Mouse (Mus musculus) midbrain, embryonic 15.5 days (tissue): Measurements from ENCODE around the gene Olfr544. TPM values are rescaled to one million over a fixed set of nuclear protein-coding genes. Genes with fewer than 3 reads are reported as not detected.
"Not testable (repeated sequence)": the region's sequence is repeated elsewhere in the genome, so short reads cannot be mapped to it uniquely, and the experiment has no call there.

Experiments used
- ATAC-seq: fragments of 200-750 bp; cut with Nextera tagmentation; replicated peaks from 2 replicates; pipeline ENCODE4 v1.8.0; 2017; ENCODE audit warnings: moderate TSS enrichment
- H3K27ac ChIP-seq: fragments of 300-500 bp; sonication (generic); 2 replicates; pipeline ENCODE4 v1.5.1; 2015; ENCODE audit warnings: mild to moderate bottlenecking, inconsistent platforms
- H3K27me3 ChIP-seq: fragments of 300-500 bp; sonication (generic); replicated peaks from 2 replicates; pipeline ENCODE4 v1.6.1; 2015; ENCODE audit warnings: inconsistent platforms
- H3K36me3 ChIP-seq: fragments of 300-500 bp; sonication (generic); replicated peaks from 2 replicates; pipeline ENCODE4 v1.6.1; 2015; ENCODE audit warnings: inconsistent platforms
- H3K4me1 ChIP-seq: fragments of 300-500 bp; sonication (generic); 2 replicates; pipeline ENCODE4 v1.6.1; 2015; ENCODE audit warnings: inconsistent platforms
- H3K4me2 ChIP-seq: fragments of 300-500 bp; sonication (generic); 2 replicates; pipeline ENCODE4 v1.6.1; 2015; ENCODE audit warnings: inconsistent platforms, mild to moderate bottlenecking, moderate library complexity
- H3K4me3 ChIP-seq: fragments of 300-500 bp; sonication (generic); 2 replicates; pipeline ENCODE4 v1.5.1; 2015; ENCODE audit warnings: mild to moderate bottlenecking, inconsistent platforms
- H3K9ac ChIP-seq: fragments of 300-500 bp; sonication (generic); 2 replicates; pipeline ENCODE4 v1.6.1; 2015; ENCODE audit warnings: mild to moderate bottlenecking, inconsistent platforms
- H3K9me3 ChIP-seq: fragments of 300-500 bp; sonication (generic); 2 replicates; pipeline ENCODE4 v1.6.1; 2016; ENCODE audit warnings: inconsistent platforms
- WGBS: fragments of 180-500 bp; shearing (Covaris S2); methylation state at CpG from one replicate; pipeline ENCODE4 v1.1.7; 2015; ENCODE audit warnings: mixed read lengths; 5-methylcytosine and 5-hydroxymethylcytosine counted together
- polyA plus RNA-seq: library from polyadenylated mRNA; unstranded; fragments of >200 nt; fragmentation: Nextera tagmentation; extraction: Ambion mirVana; gene quantifications from 2 replicates; pipeline ENCODE4 v1.2.1, GENCODE M21; 2015

Gene Olfr544
- polyA plus RNA-seq, 1 experiment from 2014 or later = 0.09 TPM

- no peak for ATAC-seq
- WGBS = 79% methylated on average over 5 of the region's 5 CpGs
These were observed 13.9 kb upstream of the Olfr544 start for GRCm38 (mm10) chr7:102501986-102502385.

GRCm38 (mm10) chr7:102499473-102499872, 11.4 kb upstream of the Olfr544 start, which contains the start of gene Olfr545:
Olfr545 (minus strand) TSS chr7:102499573.
- Histone ChIP-seq H3K27ac (no peak within 1 kb of the TSS), H3K36me3 (no peaks in the 10 kb centered on the region), H3K9ac (no peak within 1 kb of the TSS), H3K4me3 (no peak within 1 kb of the TSS), H3K9me3 (no peaks in the 10 kb centered on the region), H3K4me2 (no peak within 1 kb of the TSS), H3K4me1 (no peaks in the 10 kb centered on the region), H3K27me3 (no peaks in the 10 kb centered on the region)
- ATAC-seq = no peak
- WGBS = 77% methylated on average over 3 of the region's 3 CpGs

More at GRCm38 (mm10) chr7:102501986-102502385, 13.9 kb upstream of the Olfr544 start:
- no peak overlapping the region for H3K9ac ChIP-seq
- no peaks in the 10 kb centered on the region for H3K27me3 ChIP-seq
- no peaks in the 10 kb centered on the region for H3K9me3 ChIP-seq
- no peaks in the 10 kb centered on the region for H3K4me1 ChIP-seq
- H3K4me2 ChIP-seq = no peak overlapping the region
- no peak overlapping the region for H3K27ac ChIP-seq
- H3K4me3 ChIP-seq = no peak overlapping the region
- H3K36me3 ChIP-seq = no peaks in the 10 kb centered on the region

DNA sequence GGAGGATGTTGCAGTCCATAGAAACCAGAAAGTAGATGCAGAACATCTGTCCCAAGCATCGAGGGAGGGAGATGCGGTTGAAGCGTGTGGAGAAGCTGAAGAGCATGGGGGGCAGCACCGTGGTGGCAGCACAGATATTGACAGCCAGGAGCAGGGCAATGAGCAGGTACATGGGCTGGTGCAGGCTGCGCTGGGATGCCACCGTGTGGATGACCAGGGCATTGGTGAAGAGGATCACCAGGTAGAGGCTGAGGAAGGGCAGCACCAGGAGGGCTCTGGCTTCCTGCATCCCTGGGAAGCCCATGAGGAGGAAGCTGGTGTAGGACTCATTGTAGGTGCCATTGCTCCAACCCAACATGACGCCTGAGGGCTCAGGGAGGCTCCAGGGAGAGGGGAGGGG, 6.3 kb upstream of the Olfr544 start:
- H3K4me1 ChIP-seq, ATAC-seq, H3K4me3 ChIP-seq, H3K36me3 ChIP-seq, H3K27ac ChIP-seq, H3K27me3 ChIP-seq, H3K9ac ChIP-seq, H3K9me3 ChIP-seq, H3K4me2 ChIP-seq: not testable (repeated sequence)
- 49% methylated on average over 7 of the region's 7 CpGs for WGBS

DNA sequence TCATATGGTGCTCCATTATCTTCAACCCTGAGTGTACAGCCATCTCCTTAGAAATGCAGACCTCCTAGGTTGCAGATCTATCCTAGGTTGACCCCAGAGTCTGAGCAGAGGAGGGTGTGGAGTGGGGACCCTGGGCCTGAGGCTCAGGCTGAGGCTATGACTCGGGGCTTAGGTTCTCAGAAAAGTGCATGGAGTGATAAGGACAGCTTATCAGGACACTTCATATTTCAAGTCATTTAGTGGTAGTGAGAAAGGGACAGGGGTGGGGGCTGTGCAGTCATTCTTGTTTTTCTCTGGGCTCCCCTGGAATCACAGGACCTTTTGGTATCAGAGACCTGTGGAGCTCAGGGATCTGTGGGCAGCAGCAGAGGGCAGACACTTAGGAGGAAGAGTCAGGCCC, 2.0 kb downstream of the Olfr544 start:
- H3K4me1 ChIP-seq = no peaks in the 10 kb centered on the region
- 89% methylated on average over 1 of the region's 1 CpGs for WGBS
- H3K27me3 ChIP-seq = no peaks in the 10 kb centered on the region
- no peak overlapping the region for H3K4me3 ChIP-seq
- no peak for ATAC-seq
- H3K4me2 ChIP-seq = no peak overlapping the region
- no peak overlapping the region for H3K27ac ChIP-seq
- no peak overlapping the region for H3K9ac ChIP-seq
- no peaks in the 10 kb centered on the region for H3K36me3 ChIP-seq
- H3K9me3 ChIP-seq = no peaks in the 10 kb centered on the region

DNA sequence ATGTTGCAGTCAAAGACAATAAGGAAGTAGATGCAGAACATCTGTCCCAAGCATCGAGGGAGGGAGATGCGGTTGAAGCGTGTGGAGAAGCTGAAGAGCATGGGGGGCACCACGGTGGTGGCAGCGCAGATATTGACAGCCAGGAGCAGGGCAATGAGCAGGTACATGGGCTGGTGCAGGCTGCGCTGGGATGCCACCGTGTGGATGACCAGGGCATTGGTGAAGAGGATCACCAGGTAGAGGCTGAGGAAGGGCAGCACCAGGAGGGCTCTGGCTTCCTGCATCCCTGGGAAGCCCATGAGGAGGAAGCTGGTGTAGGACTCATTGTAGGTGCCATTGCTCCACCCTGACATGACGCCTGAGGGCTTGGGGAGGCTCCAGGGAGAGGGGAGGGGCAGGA, 3.3 kb downstream of the Olfr544 start:
- WGBS = 71% methylated on average over 8 of the region's 8 CpGs
- H3K9me3 ChIP-seq, H3K27me3 ChIP-seq, ATAC-seq, H3K4me2 ChIP-seq, H3K4me3 ChIP-seq, H3K36me3 ChIP-seq, H3K4me1 ChIP-seq, H3K9ac ChIP-seq, H3K27ac ChIP-seq: not testable (repeated sequence)

GRCm38 (mm10) chr7:102483665-102484064, 4.4 kb downstream of the Olfr544 start:
- H3K4me3 ChIP-seq = no peak overlapping the region
- no peaks in the 10 kb centered on the region for H3K4me1 ChIP-seq
- WGBS = 88% methylated on average over 2 of the region's 2 CpGs
- H3K27me3 ChIP-seq = no peaks in the 10 kb centered on the region
- no peak for ATAC-seq
- no peak overlapping the region for H3K27ac ChIP-seq
- H3K4me2 ChIP-seq = no peak overlapping the region
- H3K9me3 ChIP-seq = no peaks in the 10 kb centered on the region
- H3K9ac ChIP-seq = no peak overlapping the region
- H3K36me3 ChIP-seq = no peaks in the 10 kb centered on the region

DNA sequence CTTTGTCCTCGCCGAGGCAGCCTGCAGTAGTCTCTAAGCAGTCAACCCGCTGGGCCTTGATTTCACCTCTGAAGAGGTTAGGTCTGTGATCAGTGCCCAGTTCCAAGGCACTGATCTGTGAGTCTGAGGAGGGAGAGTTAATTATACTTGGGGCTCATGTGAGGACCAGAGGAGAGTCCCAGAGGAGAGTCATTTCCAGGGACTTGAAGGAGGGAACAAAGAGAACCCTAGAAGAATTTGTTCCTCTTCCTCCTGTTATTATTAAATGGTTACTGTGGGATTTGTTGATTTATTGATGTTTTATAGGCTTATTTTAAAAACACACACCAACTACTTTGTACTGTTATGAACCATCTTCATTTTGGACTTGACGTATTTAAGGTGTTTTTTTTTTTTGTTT, 6.5 kb downstream of the Olfr544 start, which contains the start of gene Olfr543:
Olfr543 (minus strand) TSS at position 101 of the 400 bp plus-strand sequence.
- Histone ChIP-seq H3K27me3 (no peaks in the 10 kb centered on the region), H3K4me2 (no peak within 1 kb of the TSS), H3K27ac (no peak within 1 kb of the TSS), H3K4me3 (no peak within 1 kb of the TSS), H3K9ac (no peak within 1 kb of the TSS), H3K9me3 (no peaks in the 10 kb centered on the region), H3K36me3 (no peaks in the 10 kb centered on the region), H3K4me1 (no peaks in the 10 kb centered on the region)
- 93% methylated on average over 4 of the region's 4 CpGs for WGBS
- ATAC-seq = no peak

- H3K9ac ChIP-seq = no peak overlapping the region
- no peak for ATAC-seq
- whole genome bisulfite sequencing = 84% methylated on average over 4 of the region's 4 CpGs
These were observed 7.3 kb downstream of the Olfr544 start for GRCm38 (mm10) chr7:102480821-102481220.

GRCm38 (mm10) chr7:102479368-102480078, 8.6 kb downstream of the Olfr544 start:
- no peaks in the 10 kb centered on the region for H3K9me3 ChIP-seq
- WGBS = 85% methylated on average over 5 of the region's 5 CpGs
- H3K9ac ChIP-seq = no peak overlapping the region
- ATAC-seq = no peak
- no peak overlapping the region for H3K4me3 ChIP-seq
- no peak overlapping the region for H3K4me2 ChIP-seq
- no peaks in the 10 kb centered on the region for H3K36me3 ChIP-seq
- no peaks in the 10 kb centered on the region for H3K4me1 ChIP-seq
- H3K27me3 ChIP-seq = no peaks in the 10 kb centered on the region
- no peak overlapping the region for H3K27ac ChIP-seq

More at GRCm38 (mm10) chr7:102480821-102481220, 7.3 kb downstream of the Olfr544 start:
- H3K4me1 ChIP-seq = no peaks in the 10 kb centered on the region
- H3K27me3 ChIP-seq = no peaks in the 10 kb centered on the region
- H3K36me3 ChIP-seq = no peaks in the 10 kb centered on the region
- H3K4me3 ChIP-seq = no peak overlapping the region
- no peak overlapping the region for H3K27ac ChIP-seq
- H3K9me3 ChIP-seq = no peaks in the 10 kb centered on the region
- no peak overlapping the region for H3K4me2 ChIP-seq

DNA sequence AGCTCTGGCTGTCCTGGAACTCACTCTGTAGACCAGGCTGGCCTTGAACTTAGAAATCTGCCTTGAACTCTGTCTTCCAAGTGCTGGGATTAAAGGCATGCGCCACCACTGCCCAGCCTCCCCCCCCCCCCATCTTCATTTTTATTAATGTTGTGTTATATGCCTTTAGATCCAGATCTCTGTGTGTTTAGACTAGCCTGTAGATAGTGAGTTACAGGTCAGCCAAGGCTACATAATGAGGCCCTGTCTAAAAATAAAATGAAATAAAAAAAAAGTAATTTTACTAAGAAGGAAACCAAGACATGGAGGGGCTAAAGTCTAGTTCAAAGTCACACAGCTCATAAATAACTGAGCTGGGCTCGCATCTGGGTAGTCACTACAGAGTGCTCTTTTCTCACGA, 9.2 kb downstream of the Olfr544 start:
- 92% methylated on average over 3 of the region's 3 CpGs for whole genome bisulfite sequencing
- Histone ChIP-seq H3K4me1 (no peaks in the 10 kb centered on the region), H3K36me3 (no peaks in the 10 kb centered on the region), H3K27me3 (no peaks in the 10 kb centered on the region), H3K9me3 (no peaks in the 10 kb centered on the region), H3K9ac (no peak overlapping the region), H3K27ac (no peak overlapping the region), H3K4me2 (no peak overlapping the region), H3K4me3 (no peak overlapping the region)
- no peak for ATAC-seq

- ATAC-seq = no peak
- no peaks in the 10 kb centered on the region for H3K27me3 ChIP-seq
- H3K4me2 ChIP-seq = no peak overlapping the region
- H3K9ac ChIP-seq = no peak overlapping the region
- no peaks in the 10 kb centered on the region for H3K4me1 ChIP-seq
- 95% methylated on average over 4 of the region's 4 CpGs for WGBS
- no peak overlapping the region for H3K27ac ChIP-seq
- no peaks in the 10 kb centered on the region for H3K9me3 ChIP-seq
- H3K36me3 ChIP-seq = no peaks in the 10 kb centered on the region
- no peak overlapping the region for H3K4me3 ChIP-seq
These were observed 9.7 kb downstream of the Olfr544 start for GRCm38 (mm10) chr7:102478425-102478824.

DNA sequence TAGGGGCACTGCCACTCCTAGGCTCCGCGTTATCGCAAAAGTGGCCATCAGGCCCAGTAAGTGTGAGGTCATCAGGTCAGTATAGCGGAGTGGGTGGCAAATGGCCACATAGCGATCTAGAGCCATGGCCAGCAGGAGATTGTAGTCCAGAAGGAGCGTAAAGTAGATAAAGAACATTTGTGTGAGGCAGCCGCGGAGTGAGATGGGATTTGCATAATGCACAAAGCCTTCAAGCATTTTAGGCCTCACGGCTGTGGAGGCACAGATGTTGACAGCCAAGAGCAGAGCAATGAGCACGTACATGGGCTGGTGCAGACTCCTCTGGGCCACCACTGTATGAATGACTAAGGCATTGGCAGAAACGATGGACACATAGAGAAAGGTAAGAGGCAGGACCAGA, 10.7 kb downstream of the Olfr544 start:
- ATAC-seq = no peak
- WGBS = 64% methylated on average over 11 of the region's 11 CpGs

DNA sequence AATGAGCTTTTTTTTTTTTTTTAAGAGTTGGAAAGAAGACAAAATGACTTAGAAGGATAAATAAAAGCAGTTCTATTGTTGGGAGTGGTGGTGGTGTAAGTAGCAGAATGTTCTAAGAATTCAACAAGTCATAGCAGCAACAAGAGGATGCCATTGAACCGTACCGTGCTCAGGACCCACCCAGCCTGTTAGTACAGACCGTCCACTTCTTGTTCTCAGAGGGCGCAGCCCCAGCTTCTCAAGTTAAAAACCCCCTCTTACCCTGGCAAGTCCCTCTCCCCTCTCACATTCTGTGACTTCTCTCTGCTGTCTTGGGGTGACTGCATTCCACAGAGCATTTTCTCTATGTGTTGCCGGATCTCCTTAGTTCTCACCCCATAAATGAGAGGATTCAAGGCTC, 11.5 kb downstream of the Olfr544 start:
- no peak overlapping the region for H3K4me2 ChIP-seq
- H3K36me3 ChIP-seq = no peaks in the 10 kb centered on the region
- no peak for ATAC-seq
- no peaks in the 10 kb centered on the region for H3K4me1 ChIP-seq
- no peaks in the 10 kb centered on the region for H3K27me3 ChIP-seq
- no peak overlapping the region for H3K9ac ChIP-seq
- no peak overlapping the region for H3K27ac ChIP-seq
- H3K9me3 ChIP-seq = no peaks in the 10 kb centered on the region
- WGBS = 96% methylated on average over 5 of the region's 5 CpGs
- H3K4me3 ChIP-seq = no peak overlapping the region

More for the DNA sequence above, 10.7 kb downstream of the Olfr544 start:
- H3K4me1 ChIP-seq = no peaks in the 10 kb centered on the region
- H3K36me3 ChIP-seq = no peaks in the 10 kb centered on the region
- H3K9me3 ChIP-seq = no peaks in the 10 kb centered on the region
- no peaks in the 10 kb centered on the region for H3K27me3 ChIP-seq
- H3K9ac ChIP-seq = no peak overlapping the region
- H3K4me3 ChIP-seq = no peak overlapping the region
- no peak overlapping the region for H3K27ac ChIP-seq
- no peak overlapping the region for H3K4me2 ChIP-seq
